Mouse (Mus musculus): ENCODE results near the gene Kat2a.
A peak's percentile ranks its signal among the peaks of the same experiment; 100 is the strongest.
"Not testable (repeated sequence)": the region's sequence is repeated elsewhere in the genome, so short reads cannot be mapped to it uniquely, and the experiment has no call there.

Kat2a gene

GRCm38 (mm10) chr11:100673169-100673568 lies 39.1 kb downstream of the Kat2a start:
- DNase-seq (ENCODE audit: low read depth, low spot score): no peak

DNA sequence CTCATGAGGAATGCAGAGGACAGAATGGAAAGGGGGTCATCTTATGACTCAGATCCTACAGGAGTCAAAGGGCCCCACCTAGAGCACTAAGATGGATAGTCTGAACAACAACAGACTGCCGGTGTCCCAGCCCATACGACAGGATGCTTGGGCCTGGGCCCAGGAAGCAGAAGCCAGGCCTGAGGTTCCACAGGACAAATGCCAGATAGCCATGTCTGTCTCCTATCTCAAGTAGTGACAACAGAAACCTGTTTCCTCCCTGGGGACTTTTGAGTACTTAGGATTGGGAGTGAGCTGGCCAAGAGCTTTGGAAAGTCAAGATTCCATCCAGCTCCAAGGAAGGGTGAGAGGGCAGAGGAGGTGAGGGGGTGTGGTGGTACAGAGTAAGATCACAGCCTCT lies 40.3 kb downstream of the Kat2a start:
- no peak for DNase-seq (ENCODE audit: low read depth, low spot score)

DNA sequence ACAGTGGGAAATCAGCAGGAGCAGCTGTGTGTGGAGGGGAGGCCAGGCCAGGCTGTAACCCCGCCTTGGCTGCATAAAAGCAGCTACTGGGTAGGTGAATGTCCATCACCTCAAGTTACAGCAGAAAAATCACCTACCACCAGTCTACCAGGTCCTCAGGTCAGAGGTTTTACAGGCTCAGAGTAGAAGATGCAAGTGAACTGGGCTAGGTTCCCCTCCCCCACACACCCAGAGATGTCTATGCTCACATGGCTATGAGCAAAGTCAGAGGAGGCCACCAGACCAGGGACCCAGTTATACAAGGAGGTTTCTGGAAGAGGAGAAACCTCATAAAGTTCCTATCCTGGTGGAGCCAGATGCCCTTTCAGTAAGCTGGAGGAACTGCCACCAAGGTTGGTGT lies 41.2 kb downstream of the Kat2a start:
- no peak for DNase-seq (ENCODE audit: low read depth, low spot score)

DNA sequence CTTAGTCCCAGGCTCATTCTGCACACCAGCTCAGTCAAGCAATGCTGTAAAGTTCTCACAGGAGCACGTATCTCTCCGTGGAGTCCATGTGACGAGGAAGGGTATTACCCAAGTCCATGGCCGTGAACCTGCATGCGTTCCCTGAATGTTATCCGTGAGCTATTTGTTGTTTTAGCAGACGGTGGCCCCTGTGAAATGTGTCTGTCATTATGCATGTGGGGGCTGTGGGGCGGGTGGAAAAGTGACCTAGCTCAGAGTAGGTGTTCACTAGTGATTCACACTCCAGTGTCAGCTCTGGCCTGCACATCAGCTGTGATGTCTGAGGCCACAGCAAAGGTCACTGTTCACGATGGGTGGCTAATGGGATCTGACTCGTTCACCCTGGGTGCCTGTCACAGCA lies 52.5 kb downstream of the Kat2a start:
- DNase-seq (ENCODE audit: low read depth, low spot score): no peak

DNA sequence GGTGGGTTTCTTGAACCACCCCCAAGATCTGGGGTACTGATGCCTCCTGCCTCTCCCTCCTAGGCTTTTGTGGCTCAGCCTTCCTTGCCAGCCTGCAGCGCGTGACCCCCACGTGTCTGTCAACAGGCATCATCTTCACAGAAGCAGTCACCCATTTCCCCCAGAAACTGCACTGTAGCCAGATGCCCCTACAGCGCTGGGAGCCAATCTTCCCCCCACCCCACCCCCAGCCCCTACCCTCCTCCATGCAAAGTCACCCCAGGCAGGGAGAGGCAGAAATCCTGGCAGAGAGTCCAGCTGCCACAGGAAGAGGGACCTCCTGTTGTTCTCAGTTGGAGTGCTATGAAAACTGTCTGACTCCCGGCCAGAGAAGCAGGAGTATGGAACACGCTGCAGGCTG lies 55.8 kb downstream of the Kat2a start:
- DNase-seq (ENCODE audit: low read depth, low spot score): peak; percentile 32

GRCm38 (mm10) chr11:100655589-100655988 lies 56.7 kb downstream of the Kat2a start:
- not testable (repeated sequence) for DNase-seq (ENCODE audit: low read depth, low spot score)
